Comparison of ENCODE assay signal across 34 mouse cellular contexts in the genomic region with DNA sequence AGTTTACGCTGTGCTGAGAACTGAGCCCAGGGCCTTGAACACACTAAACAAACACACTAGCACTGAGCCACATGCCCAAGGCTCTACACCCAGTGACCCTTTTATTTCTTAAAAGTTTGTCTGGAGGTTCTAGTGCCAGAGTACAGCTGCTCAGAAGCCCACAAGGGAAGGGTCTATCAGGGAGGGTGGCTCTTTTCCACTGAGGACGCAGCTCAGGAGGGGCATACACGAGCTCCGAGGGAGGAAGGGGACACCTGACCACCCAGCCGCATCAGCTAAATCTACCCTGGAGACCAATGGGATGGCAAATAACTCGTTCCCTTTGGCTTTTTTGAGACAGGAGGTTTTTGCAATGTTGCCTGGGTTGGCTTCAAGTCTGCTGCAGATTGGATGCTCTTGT. TPM values are rescaled to one million over a fixed set of nuclear protein-coding genes. Genes with fewer than 3 reads are reported as not detected.
"Had no signal": no experiment of that assay in that cellular context is flagged by ENCODE, and none has a peak within 500 bp of the region (broad histone marks: within the 10 kb centered on the region; RNA-seq: fewer than 3 reads in every experiment).

No protein-coding gene starts in this region.

- H3K9ac ChIP-seq: heart, embryonic 13.5 days; heart, embryonic 15.5 days; hindbrain, embryonic 13.5 days; hindbrain, embryonic 15.5 days; kidney, embryonic 15.5 days; limb, embryonic 12.5 days; liver, embryonic 12.5 days had no signal

- H3K27ac ChIP-seq: heart, embryonic 10.5 days; heart, embryonic 13.5 days; heart, embryonic 15.5 days; hindbrain, embryonic 13.5 days; hindbrain, embryonic 15.5 days; hindbrain, postnatal 0 days; kidney, embryonic 15.5 days; kidney, postnatal 0 days; limb, embryonic 10.5 days; limb, embryonic 12.5 days; liver, embryonic 12.5 days had no signal

- H3K4me2 ChIP-seq: heart, embryonic 13.5 days; heart, embryonic 15.5 days; hindbrain, embryonic 13.5 days; hindbrain, embryonic 15.5 days; kidney, embryonic 15.5 days; limb, embryonic 12.5 days; liver, embryonic 12.5 days had no signal

- ATAC-seq: hindbrain, postnatal 0 days; intestine, embryonic 16.5 days; liver, embryonic 12.5 days had no signal

- H3K36me3 ChIP-seq: heart, embryonic 10.5 days; heart, embryonic 13.5 days; heart, embryonic 15.5 days; hindbrain, embryonic 13.5 days; hindbrain, embryonic 15.5 days; kidney, embryonic 15.5 days; limb, embryonic 10.5 days; limb, embryonic 12.5 days; liver, embryonic 12.5 days had no signal

- DNase-seq: gastrocnemius, postnatal 14 days; heart, adult 18-20 months; heart, postnatal 14 days; heart, postnatal 36 days; kidney, adult 11 months; kidney, adult 2 months; kidney, adult 9 months; kidney, postnatal 14 days; kidney, postnatal 36 days; layer of hippocampus, adult 9-11 months; layer of hippocampus, postnatal 36 days; liver had no signal

- H3K9me3 ChIP-seq: heart, embryonic 10.5 days; heart, embryonic 13.5 days; heart, embryonic 15.5 days; hindbrain, embryonic 13.5 days; hindbrain, embryonic 15.5 days; kidney, embryonic 15.5 days; limb, embryonic 10.5 days; limb, embryonic 12.5 days; liver, embryonic 12.5 days had no signal

- H3K4me3 ChIP-seq: heart, embryonic 10.5 days; heart, embryonic 13.5 days; heart, embryonic 15.5 days; hindbrain, embryonic 13.5 days; hindbrain, embryonic 15.5 days; kidney, embryonic 15.5 days; limb, embryonic 10.5 days; limb, embryonic 12.5 days; liver, embryonic 12.5 days had no signal

RNA-seq across cellular contexts. Expression of a gene that starts 1.9 kb away (rescaled TPM):
- total RNA-seq: hematopoietic stem cell, adult 5-6 weeks had no signal
- polyA plus RNA-seq: limb, embryonic 10.5 days had no signal

RNA-seq across cellular contexts. Expression of a gene that starts 47.4 kb away (rescaled TPM):
- total RNA-seq: gastrocnemius, adult 18-20 months; gastrocnemius, adult 8-10 months; gastrocnemius, postnatal 14 days; gastrocnemius, postnatal 36 days; heart, adult 8-10 months; heart, postnatal 36 days; hematopoietic stem cell, adult 5-6 weeks; layer of hippocampus, postnatal 36 days; left cerebral cortex, adult 18-20 months; left cerebral cortex, postnatal 14 days had no signal
- polyA plus RNA-seq: heart, embryonic 10.5 days; heart, embryonic 13.5 days; heart, embryonic 15.5 days; heart, postnatal 0 days; hindbrain, embryonic 11.5 days; hindbrain, embryonic 13.5 days; hindbrain, embryonic 15.5 days; intestine, embryonic 14.5 days; kidney, embryonic 15.5 days; kidney, postnatal 0 days; limb, embryonic 10.5 days; limb, embryonic 12.5 days had no signal
